Mouse (Mus musculus) embryonic facial prominence, embryonic 15.5 days (tissue): ENCODE data around the gene Gm37240. TPM values are rescaled to one million over a fixed set of nuclear protein-coding genes. Genes with fewer than 3 reads are reported as not detected.

ENCODE experiments used
- ATAC-seq: fragments of 200-750 bp; cut with Nextera tagmentation; 2 replicates; pipeline ENCODE4 v1.8.0; 2017; ENCODE audit warnings: low read depth, moderate TSS enrichment; ENCODE audit not compliant: insufficient number of reproducible peaks, low FRiP score, low TSS enrichment
- H3K27ac ChIP-seq: fragments of 300-500 bp; sonication (generic); replicated peaks from 2 replicates; pipeline ENCODE4 v1.5.1; 2015; ENCODE audit warnings: mild to moderate bottlenecking, inconsistent platforms
- H3K27me3 ChIP-seq: fragments of 300-500 bp; sonication (generic); 2 replicates; pipeline ENCODE4 v1.6.1; 2015; ENCODE audit warnings: inconsistent platforms
- H3K36me3 ChIP-seq: fragments of 300-500 bp; sonication (generic); 2 replicates; pipeline ENCODE4 v1.6.1; 2015; ENCODE audit warnings: mild to moderate bottlenecking, inconsistent platforms
- H3K4me1 ChIP-seq: fragments of 300-500 bp; sonication (generic); 2 replicates; pipeline ENCODE4 v1.6.1; 2015; ENCODE audit warnings: inconsistent platforms
- H3K4me2 ChIP-seq: fragments of 300-500 bp; sonication (generic); replicated peaks from 2 replicates; pipeline ENCODE4 v1.6.1; 2015; ENCODE audit warnings: mild to moderate bottlenecking, inconsistent platforms
- H3K4me3 ChIP-seq: fragments of 300-500 bp; sonication (generic); replicated peaks from 2 replicates; pipeline ENCODE4 v1.5.1; 2015; ENCODE audit warnings: mild to moderate bottlenecking, inconsistent platforms
- H3K9ac ChIP-seq: fragments of 300-500 bp; sonication (generic); 2 replicates; pipeline ENCODE4 v1.6.1; 2015; ENCODE audit warnings: inconsistent platforms
- H3K9me3 ChIP-seq: fragments of 300-500 bp; sonication (generic); replicated peaks from 2 replicates; pipeline ENCODE4 v1.6.1; 2016; ENCODE audit warnings: inconsistent platforms
- WGBS: fragments of 180-500 bp; shearing (Covaris S2); methylation state at CpG from one replicate; pipeline ENCODE4 v1.1.7; 2015; 5-methylcytosine and 5-hydroxymethylcytosine counted together
- polyA plus RNA-seq: library from polyadenylated mRNA; unstranded; fragments of >200 nt; fragmentation: Nextera tagmentation; extraction: Ambion mirVana; gene quantifications from 2 replicates; pipeline ENCODE4 v1.2.1, GENCODE M21; 2015

Gene Gm37240
- polyA plus RNA-seq, 1 experiment from 2014 or later: 12.8 TPM

- ATAC-seq: no peak
- no peaks in the 10 kb centered on the region for H3K4me1 ChIP-seq
- H3K27me3 ChIP-seq: no peaks in the 10 kb centered on the region
- WGBS: 71% methylated on average over 12 of the region's 12 CpGs
- H3K36me3 ChIP-seq: no peaks in the 10 kb centered on the region
- H3K4me3 ChIP-seq: no peak overlapping the region
- H3K27ac ChIP-seq: no peak overlapping the region
- H3K4me2 ChIP-seq: no peak overlapping the region
- no peak overlapping the region for H3K9ac ChIP-seq
- no peaks in the 10 kb centered on the region for H3K9me3 ChIP-seq
These were observed 546.0 kb downstream of the Gm37240 start for GRCm38 (mm10) chr3:85341103-85341860.

GRCm38 (mm10) chr3:85340491-85340890, 546.8 kb downstream of the Gm37240 start:
- Histone ChIP-seq H3K36me3 (no peaks in the 10 kb centered on the region), H3K4me3 (no peak overlapping the region), H3K9ac (no peak overlapping the region), H3K27me3 (no peaks in the 10 kb centered on the region), H3K27ac (no peak overlapping the region), H3K4me1 (no peaks in the 10 kb centered on the region), H3K4me2 (no peak overlapping the region), H3K9me3 (no peaks in the 10 kb centered on the region)
- ATAC-seq: no peak
- WGBS: 50% methylated on average over 3 of the region's 3 CpGs

GRCm38 (mm10) chr3:85339926-85340325, 547.4 kb downstream of the Gm37240 start:
- no peaks in the 10 kb centered on the region for H3K27me3 ChIP-seq
- no peak overlapping the region for H3K4me2 ChIP-seq
- H3K9ac ChIP-seq: no peak overlapping the region
- H3K36me3 ChIP-seq: no peaks in the 10 kb centered on the region
- H3K9me3 ChIP-seq: no peaks in the 10 kb centered on the region
- no peak overlapping the region for H3K27ac ChIP-seq
- 68% methylated on average over 2 of the region's 2 CpGs for WGBS
- ATAC-seq: no peak
- H3K4me1 ChIP-seq: no peaks in the 10 kb centered on the region
- H3K4me3 ChIP-seq: no peak overlapping the region

- no peak for ATAC-seq
- Histone ChIP-seq H3K4me1 (no peaks in the 10 kb centered on the region), H3K4me3 (no peak overlapping the region), H3K9ac (no peak overlapping the region), H3K4me2 (no peak overlapping the region), H3K27me3 (no peaks in the 10 kb centered on the region), H3K9me3 (no peaks in the 10 kb centered on the region), H3K36me3 (no peaks in the 10 kb centered on the region), H3K27ac (no peak overlapping the region)
- WGBS: 84% methylated on average over 10 of the region's 10 CpGs
These were observed 548.0 kb downstream of the Gm37240 start for GRCm38 (mm10) chr3:85339269-85339820.

GRCm38 (mm10) chr3:85338755-85339095, 548.6 kb downstream of the Gm37240 start:
- Histone ChIP-seq H3K27me3 (no peaks in the 10 kb centered on the region), H3K27ac (no peak overlapping the region), H3K4me2 (no peak overlapping the region), H3K36me3 (no peaks in the 10 kb centered on the region), H3K4me3 (no peak overlapping the region), H3K9ac (no peak overlapping the region), H3K9me3 (no peaks in the 10 kb centered on the region), H3K4me1 (no peaks in the 10 kb centered on the region)
- WGBS: 76% methylated on average over 3 of the region's 3 CpGs
- ATAC-seq: no peak

GRCm38 (mm10) chr3:85337881-85338754, 549.2 kb downstream of the Gm37240 start:
- Histone ChIP-seq H3K36me3 (no peaks in the 10 kb centered on the region), H3K4me1 (no peaks in the 10 kb centered on the region), H3K9me3 (no peaks in the 10 kb centered on the region), H3K27ac (no peak overlapping the region), H3K4me3 (no peak overlapping the region), H3K4me2 (no peak overlapping the region), H3K27me3 (no peaks in the 10 kb centered on the region), H3K9ac (no peak overlapping the region)
- 76% methylated on average over 7 of the region's 7 CpGs for WGBS
- ATAC-seq: no peak

GRCm38 (mm10) chr3:85335517-85335916, 551.8 kb downstream of the Gm37240 start:
- Histone ChIP-seq H3K4me1 (no peaks in the 10 kb centered on the region), H3K27ac (no peak overlapping the region), H3K4me2 (no peak overlapping the region), H3K36me3 (no peaks in the 10 kb centered on the region), H3K9ac (no peak overlapping the region), H3K27me3 (no peaks in the 10 kb centered on the region), H3K9me3 (no peaks in the 10 kb centered on the region), H3K4me3 (no peak overlapping the region)
- no peak for ATAC-seq
- 40% methylated on average over 1 of the region's 1 CpGs for WGBS

GRCm38 (mm10) chr3:85332276-85332675, 555.0 kb downstream of the Gm37240 start:
- Histone ChIP-seq H3K36me3 (no peaks in the 10 kb centered on the region), H3K27me3 (no peaks in the 10 kb centered on the region), H3K4me1 (no peaks in the 10 kb centered on the region), H3K27ac (no peak overlapping the region), H3K9ac (no peak overlapping the region), H3K4me2 (no peak overlapping the region), H3K4me3 (no peak overlapping the region), H3K9me3 (no peaks in the 10 kb centered on the region)
- 88% methylated on average over 4 of the region's 4 CpGs for WGBS
- no peak for ATAC-seq

- Histone ChIP-seq H3K27me3 (no peaks in the 10 kb centered on the region), H3K4me2 (no peak overlapping the region), H3K36me3 (no peaks in the 10 kb centered on the region), H3K27ac (no peak overlapping the region), H3K9ac (no peak overlapping the region), H3K9me3 (no peaks in the 10 kb centered on the region), H3K4me3 (no peak overlapping the region), H3K4me1 (peaks cover 11% of the 10 kb centered on the region)
- ATAC-seq: no peak
- WGBS: 72% methylated on average over 5 of the region's 5 CpGs
These were observed 569.1 kb downstream of the Gm37240 start for GRCm38 (mm10) chr3:85318256-85318655.

GRCm38 (mm10) chr3:85317306-85317705, 570.0 kb downstream of the Gm37240 start:
- no peaks in the 10 kb centered on the region for H3K36me3 ChIP-seq
- WGBS: 74% methylated on average over 4 of the region's 4 CpGs
- no peak for ATAC-seq
- no peaks in the 10 kb centered on the region for H3K9me3 ChIP-seq
- H3K4me1 ChIP-seq: peaks cover 11% of the 10 kb centered on the region
- H3K4me3 ChIP-seq: no peak overlapping the region
- H3K9ac ChIP-seq: no peak overlapping the region
- H3K27me3 ChIP-seq: no peaks in the 10 kb centered on the region
- no peak overlapping the region for H3K27ac ChIP-seq
- H3K4me2 ChIP-seq: no peak overlapping the region

GRCm38 (mm10) chr3:85314961-85315360, 572.4 kb downstream of the Gm37240 start:
- 83% methylated on average over 6 of the region's 6 CpGs for WGBS
- Histone ChIP-seq H3K27ac (no peak overlapping the region), H3K36me3 (no peaks in the 10 kb centered on the region), H3K4me1 (peaks cover 11% of the 10 kb centered on the region), H3K9me3 (no peaks in the 10 kb centered on the region), H3K4me3 (no peak overlapping the region), H3K27me3 (no peaks in the 10 kb centered on the region), H3K4me2 (no peak overlapping the region), H3K9ac (no peak overlapping the region)
- no peak for ATAC-seq
